Mouse (Mus musculus) neutrophil, adult 83 days (primary cell): Measurements from ENCODE around the gene Pola1. TPM values are rescaled to one million over a fixed set of nuclear protein-coding genes. Genes with fewer than 3 reads are reported as not detected.

Experiments
- total RNA-seq, 2 experiments: library from RNA; stranded (reverse); gene quantifications; one replicate each; pipeline ENCODE4 v1.2.4; 2023

Pola1 gene
- total RNA-seq: 10 to 100 TPM; 26.5 to 28.4 TPM

DNA sequence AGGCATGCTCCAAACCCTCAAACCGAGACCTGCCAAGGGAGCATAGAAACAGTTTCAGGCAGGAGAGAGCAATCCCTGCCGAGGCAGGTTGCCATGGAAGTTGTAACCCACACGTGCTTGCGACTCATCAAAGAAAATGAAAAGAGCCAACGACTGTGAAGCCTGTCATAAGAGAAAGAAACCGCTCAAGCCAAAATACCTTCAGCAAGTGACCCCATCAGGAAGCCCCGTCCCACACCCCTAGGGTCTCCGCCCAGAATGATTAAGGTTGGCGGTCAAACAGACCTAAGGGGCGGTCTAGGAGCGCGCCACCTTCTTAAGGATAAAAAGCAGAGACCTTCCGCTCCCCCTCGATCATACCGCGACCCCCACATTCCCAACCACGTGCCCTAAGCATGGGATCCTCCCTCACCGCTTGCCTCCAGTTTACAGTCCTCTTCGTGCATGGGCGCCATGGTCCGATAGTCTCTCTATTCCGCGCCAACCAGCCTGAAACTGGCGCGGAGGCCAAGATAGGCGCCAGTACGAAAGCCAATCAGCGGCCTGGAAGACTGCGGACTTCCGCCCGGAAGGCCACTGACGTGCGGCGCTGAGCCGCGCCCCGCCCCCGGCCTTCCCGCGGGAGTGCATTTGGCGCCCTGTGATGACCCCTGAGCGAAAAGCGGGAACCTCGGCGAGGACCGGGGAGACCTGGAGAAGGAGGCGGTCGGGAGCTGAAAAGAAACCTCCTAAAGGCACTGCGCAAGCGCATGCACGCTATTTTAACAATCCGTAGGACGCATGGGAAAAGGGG, at the start of gene Pola1:
Gene Pola1, minus strand, starts transcription at position 499 of the 793 bp plus-strand sequence.

DNA sequence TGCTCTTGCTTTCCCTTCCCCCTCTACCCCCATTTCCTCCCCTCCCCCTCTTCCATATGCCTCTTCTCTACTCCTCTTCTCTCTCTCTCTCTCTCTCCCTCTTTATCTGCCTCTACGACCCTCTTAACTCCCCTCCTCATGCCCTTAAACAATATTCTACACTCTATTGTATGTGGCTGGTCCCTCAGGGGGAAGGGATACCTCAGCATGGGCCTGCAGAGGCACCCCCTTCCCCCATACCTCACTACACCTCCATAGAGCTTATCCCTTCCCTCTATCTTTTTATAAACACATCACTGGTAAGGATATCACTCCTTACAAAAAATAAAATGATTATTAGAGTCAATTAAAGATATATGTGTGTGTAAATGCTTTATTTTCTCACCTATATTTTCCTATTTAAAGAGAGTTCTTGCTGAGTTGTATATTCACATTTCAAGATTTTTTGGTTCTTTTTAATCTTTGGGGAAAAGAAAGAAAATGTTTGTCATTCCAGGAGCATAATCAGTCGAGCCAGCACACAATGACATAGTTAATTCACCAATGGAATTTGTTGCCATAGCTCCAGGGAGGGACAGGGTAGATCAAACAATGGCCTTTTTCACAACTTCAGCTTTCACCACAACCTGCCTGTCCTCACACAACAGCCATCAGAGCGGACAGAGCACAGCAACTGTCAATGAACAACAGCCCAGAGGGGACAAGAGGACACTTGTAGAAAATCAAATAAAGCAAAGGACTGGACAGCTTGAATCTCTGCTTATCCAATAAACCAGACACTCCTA, 22.5 kb upstream of the Pola1 start, which contains the start of gene Pcyt1b:
Gene Pcyt1b, plus strand, starts transcription at position 646 of the 785 bp plus-strand sequence.

DNA sequence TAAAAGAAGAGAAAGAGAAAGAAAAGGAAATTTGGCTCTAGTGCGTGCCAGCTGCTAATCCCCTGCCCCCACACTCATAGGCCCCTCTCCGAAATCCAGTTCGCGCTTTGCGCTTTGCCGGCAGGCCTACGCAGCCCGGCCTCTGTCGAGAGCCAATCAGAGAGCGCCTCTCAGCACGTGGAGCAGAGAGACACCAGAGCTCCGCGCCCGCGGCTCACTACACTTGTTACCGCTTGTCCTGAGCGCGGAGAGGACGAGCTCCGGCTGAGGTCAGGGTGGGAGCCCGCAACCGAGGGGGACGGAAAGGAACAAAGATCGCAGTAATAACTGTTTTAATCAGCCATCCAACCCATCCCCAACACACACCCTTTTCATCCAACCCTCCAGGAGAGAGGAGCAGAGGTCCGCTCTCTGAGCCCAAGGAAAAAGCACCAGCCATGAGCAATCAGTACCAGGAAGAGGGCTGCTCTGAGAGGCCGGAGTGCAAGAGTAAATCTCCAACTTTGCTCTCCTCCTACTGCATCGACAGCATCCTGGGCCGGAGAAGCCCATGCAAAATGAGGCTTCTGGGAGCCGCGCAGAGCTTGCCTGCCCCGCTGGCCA, 345.6 kb downstream of the Pola1 start, which contains the start of gene Arx:
Gene Arx, plus strand, starts transcription at position 155 of the 603 bp plus-strand sequence.

Other genes starting within 250 kb of the Pola1 start
- gene Pcyt1b, start 22.7 kb upstream of the Pola1 start, total RNA-seq: 1 to 10 TPM; 1.3 to 4.5 TPM
- gene Pdk3, start 200.0 kb upstream of the Pola1 start, total RNA-seq: 10 to 100 TPM; 30.7 to 60.4 TPM